Mouse (Mus musculus): Measurements from ENCODE around the gene Abhd11. TPM values are rescaled to one million over a fixed set of nuclear protein-coding genes. Genes with fewer than 3 reads are reported as not detected.
A peak's percentile ranks its signal among the peaks of the same experiment; 100 is the strongest.
"Not testable (repeated sequence)": the region's sequence is repeated elsewhere in the genome, so short reads cannot be mapped to it uniquely, and the experiment has no call there.

Gene Abhd11
- total RNA-seq, 2 experiments from 2014 or later = 32.7 to 55.0 TPM

- ATAC-seq (ENCODE audit: poor library complexity, severe bottlenecking) = no peak
Observed at GRCm38 (mm10) chr5:135021814-135022213, 12.9 kb downstream of the Abhd11 start.

GRCm38 (mm10) chr5:135023344-135024173, 14.6 kb downstream of the Abhd11 start, which contains the start of gene Stx1a:
TSS of gene Stx1a (plus strand) at chr5:135023482.
- 0 out of 2 replicates have a peak, but pooled peaks have one; percentile 20 for ATAC-seq (ENCODE audit: poor library complexity, severe bottlenecking)

GRCm38 (mm10) chr5:135024665-135025224, 15.8 kb downstream of the Abhd11 start:
- peak; percentile 74 for ATAC-seq (ENCODE audit: poor library complexity, severe bottlenecking)

DNA sequence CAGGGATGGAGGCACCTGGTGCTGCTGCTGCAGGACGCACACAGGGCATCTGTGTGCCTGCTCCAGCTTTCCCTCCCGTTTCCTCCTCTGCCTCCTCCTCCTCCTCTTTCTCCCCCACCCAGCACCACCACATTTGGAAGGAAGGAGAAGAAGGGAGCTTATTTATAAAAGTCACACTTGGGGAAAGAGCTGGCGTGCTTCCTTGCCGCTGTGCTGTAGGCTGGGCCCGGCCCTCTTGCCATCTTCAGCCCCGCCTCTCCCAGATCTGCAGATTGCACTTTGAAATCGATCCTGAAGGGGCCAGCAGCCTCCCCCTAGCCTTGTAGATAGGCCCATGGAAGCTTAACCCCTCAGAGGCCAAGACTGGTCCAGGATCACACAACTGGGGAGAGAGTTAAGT, 16.9 kb downstream of the Abhd11 start:
- no peak for ATAC-seq (ENCODE audit: poor library complexity, severe bottlenecking)

GRCm38 (mm10) chr5:135029007-135029854, 20.3 kb downstream of the Abhd11 start:
- ATAC-seq (ENCODE audit: poor library complexity, severe bottlenecking) = peak; percentile 38; the same call in 1 of the 2 replicates

GRCm38 (mm10) chr5:135032581-135032980, 23.6 kb downstream of the Abhd11 start:
- no peak for ATAC-seq (ENCODE audit: poor library complexity, severe bottlenecking)

GRCm38 (mm10) chr5:135034593-135034992, 25.6 kb downstream of the Abhd11 start:
- ATAC-seq (ENCODE audit: poor library complexity, severe bottlenecking) = no peak

GRCm38 (mm10) chr5:135035608-135036359, 26.8 kb downstream of the Abhd11 start:
- ATAC-seq (ENCODE audit: poor library complexity, severe bottlenecking) = no peak

DNA sequence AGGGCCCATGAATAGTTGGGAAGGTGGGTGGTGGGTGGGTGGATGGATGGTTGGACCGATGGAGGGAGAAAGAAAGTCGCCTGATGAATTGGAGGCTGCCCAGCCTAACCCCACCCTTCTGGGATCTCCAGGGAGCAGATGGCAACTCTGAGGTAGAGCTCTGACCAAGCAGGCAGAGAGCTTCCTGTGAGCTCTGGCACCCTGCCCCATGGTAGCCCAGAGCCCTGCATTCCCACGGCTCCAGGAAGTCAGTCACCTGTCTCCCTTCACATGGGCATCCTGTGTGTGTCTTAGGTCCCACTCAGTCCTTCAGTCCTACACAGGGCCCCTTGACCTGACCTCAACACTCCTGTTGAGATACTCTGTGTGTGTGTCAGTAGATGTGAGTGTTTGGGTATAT, 29.0 kb downstream of the Abhd11 start:
- no peak for ATAC-seq (ENCODE audit: poor library complexity, severe bottlenecking)

DNA sequence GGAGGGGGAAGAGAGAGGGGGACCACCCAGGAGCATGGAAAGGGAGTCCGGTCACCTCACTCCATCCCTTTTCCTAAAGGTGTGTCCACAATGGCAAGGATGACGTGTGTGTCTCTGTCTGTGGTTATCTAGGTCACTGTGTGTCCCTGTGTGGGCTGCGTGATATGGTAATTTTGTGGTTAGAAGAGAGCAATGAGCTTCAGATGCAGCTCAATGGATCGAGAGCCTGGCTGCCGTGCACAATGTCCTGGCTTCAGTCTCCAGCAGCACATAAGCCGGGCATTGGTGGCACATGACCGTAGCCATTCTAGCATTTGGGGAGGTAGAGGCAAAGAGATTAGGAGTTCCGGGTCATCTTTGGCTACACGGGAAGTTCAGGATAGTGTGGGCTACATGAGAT, 30.6 kb downstream of the Abhd11 start:
- ATAC-seq (ENCODE audit: poor library complexity, severe bottlenecking) = no peak

DNA sequence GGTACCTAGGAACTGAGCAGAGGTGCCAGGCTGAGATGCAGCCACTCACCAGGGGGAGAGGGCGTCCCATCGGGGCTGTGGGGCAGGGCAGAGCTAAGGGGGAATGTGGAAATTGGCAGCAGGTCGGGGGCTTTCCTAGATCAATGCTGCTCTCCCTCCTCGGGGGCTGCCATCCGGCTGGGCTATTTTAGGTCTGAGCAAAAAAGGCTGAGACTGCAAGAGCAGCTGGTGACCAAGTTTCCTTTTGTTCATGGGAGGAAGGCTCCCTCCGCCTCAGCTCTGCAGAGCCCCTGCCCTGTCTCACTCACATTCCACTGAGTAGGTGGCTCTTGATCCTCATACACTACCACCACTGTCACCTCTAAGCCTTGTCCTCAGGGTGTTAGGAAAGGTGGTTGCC, 31.1 kb downstream of the Abhd11 start:
- no peak for ATAC-seq (ENCODE audit: poor library complexity, severe bottlenecking)

GRCm38 (mm10) chr5:135040777-135041176, 31.8 kb downstream of the Abhd11 start:
- ATAC-seq (ENCODE audit: poor library complexity, severe bottlenecking) = no peak

GRCm38 (mm10) chr5:135042105-135042788, 33.3 kb downstream of the Abhd11 start:
- no peak for ATAC-seq (ENCODE audit: poor library complexity, severe bottlenecking)

- ATAC-seq (ENCODE audit: poor library complexity, severe bottlenecking) = no peak
Observed at GRCm38 (mm10) chr5:135044575-135044974, 35.6 kb downstream of the Abhd11 start.

- ATAC-seq (ENCODE audit: poor library complexity, severe bottlenecking) = no peak
Observed at GRCm38 (mm10) chr5:135048539-135048938, 39.6 kb downstream of the Abhd11 start.

- not testable (repeated sequence) for ATAC-seq (ENCODE audit: poor library complexity, severe bottlenecking)
Observed at GRCm38 (mm10) chr5:135049268-135049667, 40.3 kb downstream of the Abhd11 start.

DNA sequence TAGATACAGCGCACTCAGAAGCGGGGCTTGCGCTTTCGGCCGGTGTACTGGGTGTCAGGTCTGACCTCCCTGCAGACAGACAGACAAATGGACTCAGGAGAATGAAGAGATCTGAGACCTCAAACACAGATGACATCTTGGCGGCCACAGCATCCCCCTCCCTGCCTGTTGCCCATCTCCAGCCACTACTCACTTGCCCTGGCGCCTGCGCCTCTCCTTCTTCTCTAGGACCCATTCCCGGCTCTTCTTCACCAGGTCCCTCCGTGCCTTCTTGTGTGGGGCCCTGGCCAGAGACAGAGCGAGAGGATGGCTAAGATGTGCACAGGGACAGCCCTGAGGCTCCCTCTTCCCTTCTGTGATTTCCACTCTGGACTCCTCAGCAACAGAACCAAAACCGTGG, 44.4 kb downstream of the Abhd11 start:
- no peak for ATAC-seq (ENCODE audit: poor library complexity, severe bottlenecking)
